Mouse (Mus musculus) hindbrain, embryonic 13.5 days (tissue): ENCODE measurements at regions not wholly inside any gene's neighbourhood (a gene's known extent, or its start where the extent isn't known, plus 50 kb on each side); places are given as distances from the start of the nearest gene placed in this dataset.

Source experiments
- ATAC-seq: fragments of 200-750 bp; cut with Nextera tagmentation; 2 replicates; pipeline ENCODE4 v1.8.0; 2017; ENCODE audit warnings: moderate TSS enrichment; ENCODE audit not compliant: low FRiP score
- H3K27ac ChIP-seq: fragments of 300-500 bp; sonication (generic); 2 replicates; pipeline ENCODE4 v1.5.1; 2015; ENCODE audit warnings: inconsistent platforms, mild to moderate bottlenecking, moderate library complexity
- H3K27me3 ChIP-seq: fragments of 300-500 bp; sonication (generic); 2 replicates; pipeline ENCODE4 v1.6.1; 2015; ENCODE audit warnings: mild to moderate bottlenecking, inconsistent platforms
- H3K36me3 ChIP-seq: fragments of 300-500 bp; sonication (generic); 2 replicates; pipeline ENCODE4 v1.6.1; 2015; ENCODE audit warnings: mild to moderate bottlenecking, inconsistent platforms
- H3K4me1 ChIP-seq: fragments of 300-500 bp; sonication (generic); replicated peaks from 2 replicates; pipeline ENCODE4 v1.6.1; 2015; ENCODE audit warnings: inconsistent platforms
- H3K4me2 ChIP-seq: fragments of 300-500 bp; sonication (generic); 2 replicates; pipeline ENCODE4 v1.6.1; 2015; ENCODE audit warnings: inconsistent platforms, mild to moderate bottlenecking, moderate library complexity
- H3K4me3 ChIP-seq: fragments of 300-500 bp; sonication (generic); 2 replicates; pipeline ENCODE4 v1.5.1; 2015; ENCODE audit warnings: mild to moderate bottlenecking, inconsistent platforms
- H3K9ac ChIP-seq: fragments of 300-500 bp; sonication (generic); 2 replicates; pipeline ENCODE4 v1.6.1; 2015; ENCODE audit warnings: mild to moderate bottlenecking, inconsistent platforms
- H3K9me3 ChIP-seq: fragments of 300-500 bp; sonication (generic); 2 replicates; pipeline ENCODE4 v1.6.1; 2016; ENCODE audit warnings: inconsistent platforms
- WGBS: fragments of 180-500 bp; shearing (Covaris S2); methylation state at CpG from one replicate; pipeline ENCODE4 v1.1.7; 2015; 5-methylcytosine and 5-hydroxymethylcytosine counted together

GRCm38 (mm10) chrX:13014051-13014450 is 57.2 kb upstream of the Usp9x start:
- Histone ChIP-seq H3K27me3 (no peaks in the 10 kb centered on the region), H3K4me3 (no peak overlapping the region), H3K36me3 (no peaks in the 10 kb centered on the region), H3K9me3 (no peaks in the 10 kb centered on the region), H3K4me2 (no peak overlapping the region), H3K4me1 (no peaks in the 10 kb centered on the region), H3K9ac (no peak overlapping the region), H3K27ac (no peak overlapping the region)
- WGBS = 72% methylated on average over 3 of the region's 3 CpGs
- no peak for ATAC-seq

GRCm38 (mm10) chrX:13013086-13013485 is 58.2 kb upstream of the Usp9x start:
- no peaks in the 10 kb centered on the region for H3K27me3 ChIP-seq
- H3K4me1 ChIP-seq = no peaks in the 10 kb centered on the region
- H3K27ac ChIP-seq = no peak overlapping the region
- WGBS = 70% methylated on average over 3 of the region's 3 CpGs
- H3K9me3 ChIP-seq = no peaks in the 10 kb centered on the region
- no peak overlapping the region for H3K4me2 ChIP-seq
- ATAC-seq = no peak
- H3K36me3 ChIP-seq = no peaks in the 10 kb centered on the region
- H3K9ac ChIP-seq = no peak overlapping the region
- no peak overlapping the region for H3K4me3 ChIP-seq

DNA sequence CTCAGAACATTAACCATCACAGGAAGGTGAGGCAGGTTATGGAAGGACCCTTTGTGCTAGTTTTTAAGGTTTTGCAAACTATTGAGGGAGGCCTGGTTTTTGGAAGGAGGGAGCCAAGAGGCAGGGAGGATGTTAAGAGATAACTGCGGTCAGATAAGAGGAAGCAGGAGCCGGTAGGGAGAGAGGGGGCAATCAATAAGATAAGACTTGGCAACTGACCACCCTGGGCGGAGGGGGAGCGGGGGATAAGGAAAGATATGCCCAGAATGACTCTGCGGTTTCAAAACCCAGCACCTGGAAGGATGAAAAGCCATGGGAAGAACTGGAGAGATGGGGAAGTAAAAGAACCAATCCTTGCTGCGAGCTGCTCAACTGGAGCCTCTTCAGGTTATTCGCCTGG is 80.5 kb upstream of the Usp9x start:
- Histone ChIP-seq H3K9ac (no peak overlapping the region), H3K27ac (no peak overlapping the region), H3K4me1 (no peaks in the 10 kb centered on the region), H3K4me3 (no peak overlapping the region), H3K9me3 (no peaks in the 10 kb centered on the region), H3K4me2 (no peak overlapping the region), H3K36me3 (no peaks in the 10 kb centered on the region), H3K27me3 (no peaks in the 10 kb centered on the region)
- no peak for ATAC-seq
- WGBS = 81% methylated on average over 7 of the region's 7 CpGs

DNA sequence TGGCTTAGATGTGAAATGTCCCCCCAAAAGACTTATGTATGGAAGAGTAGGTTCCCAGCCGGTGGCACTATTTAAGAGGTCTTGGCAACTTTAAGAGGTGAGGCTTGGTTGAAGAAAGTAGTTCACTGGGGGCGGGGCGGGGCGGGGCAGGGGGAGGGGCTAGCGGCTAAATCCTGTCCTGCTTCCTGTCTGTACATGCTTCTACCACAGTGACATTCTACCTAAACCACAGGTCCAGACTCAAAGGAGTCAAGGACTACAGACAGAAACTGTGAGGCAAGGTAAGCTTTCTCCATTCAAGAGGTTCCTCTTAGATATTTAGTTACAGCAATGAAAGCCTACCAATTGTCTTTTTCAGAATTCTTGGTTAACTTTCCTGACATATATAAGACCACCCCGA is 93.6 kb upstream of the Usp9x start:
- Histone ChIP-seq H3K27me3 (no peaks in the 10 kb centered on the region), H3K9ac (no peak overlapping the region), H3K4me3 (no peak overlapping the region), H3K36me3 (no peaks in the 10 kb centered on the region), H3K27ac (no peak overlapping the region), H3K9me3 (no peaks in the 10 kb centered on the region), H3K4me2 (no peak overlapping the region), H3K4me1 (no peaks in the 10 kb centered on the region)
- ATAC-seq = no peak
- WGBS = 63% methylated on average over 6 of the region's 6 CpGs

- ATAC-seq = no peak
- 91% methylated on average over 7 of the region's 7 CpGs for WGBS
- no peaks in the 10 kb centered on the region for H3K27me3 ChIP-seq
Measured at GRCm38 (mm10) chrX:12968979-12969746, 102.1 kb upstream of the Usp9x start.

GRCm38 (mm10) chrX:12959467-12960314 is 111.6 kb upstream of the Usp9x start:
- 66% methylated on average over 11 of the region's 11 CpGs for WGBS
- ATAC-seq = no peak

More at GRCm38 (mm10) chrX:12968979-12969746, 102.1 kb upstream of the Usp9x start:
- no peaks in the 10 kb centered on the region for H3K4me1 ChIP-seq
- H3K4me2 ChIP-seq = no peak overlapping the region
- no peak overlapping the region for H3K27ac ChIP-seq
- no peaks in the 10 kb centered on the region for H3K9me3 ChIP-seq
- H3K9ac ChIP-seq = no peak overlapping the region
- H3K36me3 ChIP-seq = no peaks in the 10 kb centered on the region
- H3K4me3 ChIP-seq = no peak overlapping the region

GRCm38 (mm10) chrX:12958873-12959272 is 112.4 kb upstream of the Usp9x start:
- no peaks in the 10 kb centered on the region for H3K4me1 ChIP-seq
- no peak for ATAC-seq
- H3K27me3 ChIP-seq = no peaks in the 10 kb centered on the region
- no peak overlapping the region for H3K27ac ChIP-seq
- WGBS = 76% methylated on average over 2 of the region's 2 CpGs
- no peak overlapping the region for H3K9ac ChIP-seq
- H3K9me3 ChIP-seq = no peaks in the 10 kb centered on the region
- no peaks in the 10 kb centered on the region for H3K36me3 ChIP-seq
- no peak overlapping the region for H3K4me3 ChIP-seq
- no peak overlapping the region for H3K4me2 ChIP-seq

More at GRCm38 (mm10) chrX:12959467-12960314, 111.6 kb upstream of the Usp9x start:
- Histone ChIP-seq H3K9me3 (no peaks in the 10 kb centered on the region), H3K9ac (no peak overlapping the region), H3K27ac (no peak overlapping the region), H3K27me3 (no peaks in the 10 kb centered on the region), H3K4me1 (no peaks in the 10 kb centered on the region), H3K4me3 (no peak overlapping the region), H3K4me2 (no peak overlapping the region), H3K36me3 (no peaks in the 10 kb centered on the region)

GRCm38 (mm10) chrX:12950928-12951660 is 120.2 kb upstream of the Usp9x start:
- no peak overlapping the region for H3K9ac ChIP-seq
- 70% methylated on average over 5 of the region's 7 CpGs for WGBS
- no peak overlapping the region for H3K27ac ChIP-seq
- no peak overlapping the region for H3K4me2 ChIP-seq
- no peak for ATAC-seq
- H3K27me3 ChIP-seq = no peaks in the 10 kb centered on the region
- H3K36me3 ChIP-seq = no peaks in the 10 kb centered on the region
- H3K4me1 ChIP-seq = no peaks in the 10 kb centered on the region
- no peak overlapping the region for H3K4me3 ChIP-seq
- H3K9me3 ChIP-seq = no peaks in the 10 kb centered on the region

GRCm38 (mm10) chrX:12942451-12942850 is 128.8 kb upstream of the Usp9x start:
- Histone ChIP-seq H3K9me3 (no peaks in the 10 kb centered on the region), H3K9ac (no peak overlapping the region), H3K27me3 (no peaks in the 10 kb centered on the region), H3K4me3 (no peak overlapping the region), H3K4me1 (no peaks in the 10 kb centered on the region), H3K4me2 (no peak overlapping the region), H3K27ac (no peak overlapping the region), H3K36me3 (no peaks in the 10 kb centered on the region)
- ATAC-seq = no peak
- 93% methylated on average over 5 of the region's 5 CpGs for WGBS

DNA sequence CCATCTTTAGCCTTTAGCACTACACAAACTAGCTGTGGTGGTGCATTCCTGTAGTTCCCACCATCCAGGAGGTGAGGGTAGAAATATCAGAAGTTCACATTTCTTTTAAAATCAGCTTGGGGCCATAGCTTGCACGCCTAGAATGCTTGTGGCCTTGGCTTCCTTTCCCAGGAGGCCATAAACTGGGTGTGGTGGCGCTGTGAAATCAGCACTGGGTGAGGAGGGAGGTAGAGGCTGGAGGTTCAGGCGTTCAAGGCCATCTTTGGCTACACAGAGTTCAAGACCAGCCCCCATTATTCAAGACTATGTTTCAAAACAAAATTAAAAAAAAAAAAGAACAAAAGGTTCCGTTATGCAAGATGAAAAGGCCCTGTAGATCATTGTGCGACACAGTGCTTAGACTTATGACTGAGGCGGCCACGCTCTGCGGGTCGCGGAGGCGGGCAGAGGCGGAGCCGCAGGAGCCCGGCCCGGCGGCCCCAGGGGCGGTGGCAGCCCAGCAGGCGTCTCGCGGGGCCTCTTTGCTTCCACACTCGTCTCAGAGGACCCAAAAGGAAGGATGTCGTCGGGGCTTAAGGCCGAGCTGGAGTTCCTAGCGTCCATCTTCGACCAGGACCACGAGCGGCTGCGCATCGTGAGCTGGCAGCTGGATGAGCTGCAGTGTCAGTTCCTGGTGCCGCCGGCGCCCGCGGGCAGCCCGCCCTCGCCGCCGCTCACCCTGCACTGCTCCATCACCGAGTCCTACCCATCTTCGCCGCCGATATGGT is 134.7 kb upstream of the Usp9x start:
- Histone ChIP-seq H3K9me3 (no peaks in the 10 kb centered on the region), H3K4me1 (no peaks in the 10 kb centered on the region), H3K27ac (no peak overlapping the region), H3K27me3 (no peaks in the 10 kb centered on the region), H3K9ac (peak overlapping the region; percentile 72), H3K4me3 (peak overlapping the region; percentile 42), H3K4me2 (peak overlapping the region; percentile 57), H3K36me3 (no peaks in the 10 kb centered on the region)
- ATAC-seq = peak; percentile 59; the same call in 1 of the 2 replicates
- WGBS = 14% methylated on average over 42 of the region's 43 CpGs

DNA sequence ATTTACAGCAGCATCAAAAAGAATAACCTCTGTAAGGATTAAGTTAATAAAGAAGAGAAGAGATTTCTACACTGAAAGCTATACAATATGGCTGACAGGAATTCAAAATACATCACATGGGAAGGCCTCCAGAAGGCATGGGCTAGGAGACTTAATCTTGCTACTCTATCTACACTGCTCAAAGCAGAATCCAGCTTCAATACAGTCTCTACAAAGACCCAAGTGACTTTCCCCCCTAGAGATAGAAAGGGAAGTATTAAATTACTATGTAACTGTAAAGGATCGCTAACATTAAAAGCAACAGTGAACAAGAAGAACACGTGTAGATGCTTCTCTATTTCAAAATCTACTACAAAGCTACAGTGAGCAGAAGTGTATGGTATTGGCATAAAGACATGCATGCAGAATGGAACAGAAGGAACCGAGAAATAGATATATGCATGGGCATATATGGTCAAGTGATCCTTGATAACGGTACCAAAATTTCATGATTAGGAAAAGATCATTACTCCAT is 137.9 kb upstream of the Usp9x start:
- H3K27me3 ChIP-seq = no peaks in the 10 kb centered on the region
- no peak overlapping the region for H3K4me3 ChIP-seq
- no peak for ATAC-seq
- no peaks in the 10 kb centered on the region for H3K36me3 ChIP-seq
- no peak overlapping the region for H3K4me2 ChIP-seq
- no peaks in the 10 kb centered on the region for H3K4me1 ChIP-seq
- 86% methylated on average over 4 of the region's 4 CpGs for WGBS
- no peak overlapping the region for H3K9ac ChIP-seq
- no peak overlapping the region for H3K27ac ChIP-seq
- no peaks in the 10 kb centered on the region for H3K9me3 ChIP-seq
